Mouse (Mus musculus): ENCODE measurements around the gene Psen1. TPM values are rescaled to one million over a fixed set of nuclear protein-coding genes. Genes with fewer than 3 reads are reported as not detected.

The Psen1 gene
- polyA plus RNA-seq, 1 experiment, result 31.3 TPM

- Histone ChIP-seq H3K36me3 (ENCODE audit: control insufficient read depth, insufficient read depth, low read length) (peaks cover 60% of the 10 kb centered on the region), H3K27ac (ENCODE audit: control insufficient read depth, insufficient read depth, low read length) (no peak overlapping the region), H3K4me3 (ENCODE audit: control insufficient read depth, insufficient read depth, low read length) (no peak overlapping the region), H3K4me1 (replicated peaks; ENCODE audit: control insufficient read depth, insufficient read depth, low read length) (no peaks in the 10 kb centered on the region), H3K27me3 (ENCODE audit: control insufficient read depth, insufficient read depth, low read length) (no peaks in the 10 kb centered on the region)
- DNase-seq, result no peak
- no peak for TF ChIP-seq POLR2A (IDR thresholded peaks at IDR 0.05; ENCODE audit: control insufficient read depth, extremely low read depth, insufficient read depth, low read length, poor library complexity)
- TF ChIP-seq CTCF (IDR thresholded peaks at IDR 0.05; ENCODE audit: borderline replicate concordance, control insufficient read depth, extremely low read depth, insufficient read depth, low read length, poor library complexity), result no peak
- WGBS, result 94% methylated on average over 10 of the region's 10 CpGs
These were observed 46.1 kb downstream of the Psen1 start for GRCm38 (mm10) chr12:83734047-83734446.

GRCm38 (mm10) chr12:83736236-83736635 lies 48.3 kb downstream of the Psen1 start:
- DNase-seq, result no peak
- no peak overlapping the region for H3K4me3 ChIP-seq (ENCODE audit: control insufficient read depth, insufficient read depth, low read length)
- no peaks in the 10 kb centered on the region for H3K27me3 ChIP-seq (ENCODE audit: control insufficient read depth, insufficient read depth, low read length)
- WGBS, result 92% methylated on average over 8 of the region's 8 CpGs
- TF ChIP-seq CTCF (IDR thresholded peaks at IDR 0.05; ENCODE audit: borderline replicate concordance, control insufficient read depth, extremely low read depth, insufficient read depth, low read length, poor library complexity) (no peak), POLR2A (IDR thresholded peaks at IDR 0.05; ENCODE audit: control insufficient read depth, extremely low read depth, insufficient read depth, low read length, poor library complexity) (no peak)
- H3K36me3 ChIP-seq (ENCODE audit: control insufficient read depth, insufficient read depth, low read length), result peaks cover 46% of the 10 kb centered on the region
- no peak overlapping the region for H3K27ac ChIP-seq (ENCODE audit: control insufficient read depth, insufficient read depth, low read length)
- H3K4me1 ChIP-seq (replicated peaks; ENCODE audit: control insufficient read depth, insufficient read depth, low read length), result no peaks in the 10 kb centered on the region

- 88% methylated on average over 1 of the region's 1 CpGs for WGBS
- no peak for DNase-seq
These were observed 50.7 kb downstream of the Psen1 start for GRCm38 (mm10) chr12:83738651-83739050.

GRCm38 (mm10) chr12:83741722-83742121 lies 53.8 kb downstream of the Psen1 start:
- Histone ChIP-seq H3K36me3 (ENCODE audit: control insufficient read depth, insufficient read depth, low read length) (no peaks in the 10 kb centered on the region), H3K27me3 (ENCODE audit: control insufficient read depth, insufficient read depth, low read length) (no peaks in the 10 kb centered on the region), H3K4me3 (ENCODE audit: control insufficient read depth, insufficient read depth, low read length) (no peak overlapping the region), H3K4me1 (replicated peaks; ENCODE audit: control insufficient read depth, insufficient read depth, low read length) (no peaks in the 10 kb centered on the region), H3K27ac (ENCODE audit: control insufficient read depth, insufficient read depth, low read length) (no peak overlapping the region)
- DNase-seq, result no peak
- WGBS, result 93% methylated on average over 5 of the region's 5 CpGs
- TF ChIP-seq POLR2A (IDR thresholded peaks at IDR 0.05; ENCODE audit: control insufficient read depth, extremely low read depth, insufficient read depth, low read length, poor library complexity) (no peak), CTCF (IDR thresholded peaks at IDR 0.05; ENCODE audit: borderline replicate concordance, control insufficient read depth, extremely low read depth, insufficient read depth, low read length, poor library complexity) (no peak)

More at GRCm38 (mm10) chr12:83738651-83739050, 50.7 kb downstream of the Psen1 start:
- peaks cover 22% of the 10 kb centered on the region for H3K36me3 ChIP-seq (ENCODE audit: control insufficient read depth, insufficient read depth, low read length)
- H3K27ac ChIP-seq (ENCODE audit: control insufficient read depth, insufficient read depth, low read length), result no peak overlapping the region
- no peak overlapping the region for H3K4me3 ChIP-seq (ENCODE audit: control insufficient read depth, insufficient read depth, low read length)
- no peaks in the 10 kb centered on the region for H3K4me1 ChIP-seq (replicated peaks; ENCODE audit: control insufficient read depth, insufficient read depth, low read length)
- TF ChIP-seq CTCF (IDR thresholded peaks at IDR 0.05; ENCODE audit: borderline replicate concordance, control insufficient read depth, extremely low read depth, insufficient read depth, low read length, poor library complexity), result no peak
- no peak for TF ChIP-seq POLR2A (IDR thresholded peaks at IDR 0.05; ENCODE audit: control insufficient read depth, extremely low read depth, insufficient read depth, low read length, poor library complexity)
- no peaks in the 10 kb centered on the region for H3K27me3 ChIP-seq (ENCODE audit: control insufficient read depth, insufficient read depth, low read length)

GRCm38 (mm10) chr12:83742834-83743233 lies 54.9 kb downstream of the Psen1 start:
- Histone ChIP-seq H3K27ac (ENCODE audit: control insufficient read depth, insufficient read depth, low read length) (no peak overlapping the region), H3K27me3 (ENCODE audit: control insufficient read depth, insufficient read depth, low read length) (no peaks in the 10 kb centered on the region), H3K4me3 (ENCODE audit: control insufficient read depth, insufficient read depth, low read length) (no peak overlapping the region), H3K36me3 (ENCODE audit: control insufficient read depth, insufficient read depth, low read length) (no peaks in the 10 kb centered on the region), H3K4me1 (replicated peaks; ENCODE audit: control insufficient read depth, insufficient read depth, low read length) (no peaks in the 10 kb centered on the region)
- TF ChIP-seq POLR2A (IDR thresholded peaks at IDR 0.05; ENCODE audit: control insufficient read depth, extremely low read depth, insufficient read depth, low read length, poor library complexity) (no peak), CTCF (IDR thresholded peaks at IDR 0.05; ENCODE audit: borderline replicate concordance, control insufficient read depth, extremely low read depth, insufficient read depth, low read length, poor library complexity) (no peak)
- 72% methylated on average over 4 of the region's 4 CpGs for WGBS
- no peak for DNase-seq

- H3K27me3 ChIP-seq (ENCODE audit: control insufficient read depth, insufficient read depth, low read length), result no peaks in the 10 kb centered on the region
- no peaks in the 10 kb centered on the region for H3K4me1 ChIP-seq (replicated peaks; ENCODE audit: control insufficient read depth, insufficient read depth, low read length)
- no peak overlapping the region for H3K4me3 ChIP-seq (ENCODE audit: control insufficient read depth, insufficient read depth, low read length)
- WGBS, result 77% methylated on average over 3 of the region's 3 CpGs
- H3K27ac ChIP-seq (ENCODE audit: control insufficient read depth, insufficient read depth, low read length), result no peak overlapping the region
- TF ChIP-seq POLR2A (IDR thresholded peaks at IDR 0.05; ENCODE audit: control insufficient read depth, extremely low read depth, insufficient read depth, low read length, poor library complexity), result no peak
- TF ChIP-seq CTCF (IDR thresholded peaks at IDR 0.05; ENCODE audit: borderline replicate concordance, control insufficient read depth, extremely low read depth, insufficient read depth, low read length, poor library complexity), result no peak
- no peak for DNase-seq
- no peaks in the 10 kb centered on the region for H3K36me3 ChIP-seq (ENCODE audit: control insufficient read depth, insufficient read depth, low read length)
These were observed 55.8 kb downstream of the Psen1 start for GRCm38 (mm10) chr12:83743712-83744111.

- TF ChIP-seq CTCF (IDR thresholded peaks at IDR 0.05; ENCODE audit: borderline replicate concordance, control insufficient read depth, extremely low read depth, insufficient read depth, low read length, poor library complexity) (no peak), POLR2A (IDR thresholded peaks at IDR 0.05; ENCODE audit: control insufficient read depth, extremely low read depth, insufficient read depth, low read length, poor library complexity) (no peak)
- DNase-seq, result no peak
- H3K4me3 ChIP-seq (ENCODE audit: control insufficient read depth, insufficient read depth, low read length), result no peak overlapping the region
- H3K27me3 ChIP-seq (ENCODE audit: control insufficient read depth, insufficient read depth, low read length), result no peaks in the 10 kb centered on the region
- H3K27ac ChIP-seq (ENCODE audit: control insufficient read depth, insufficient read depth, low read length), result no peak overlapping the region
- H3K4me1 ChIP-seq (replicated peaks; ENCODE audit: control insufficient read depth, insufficient read depth, low read length), result no peaks in the 10 kb centered on the region
- 82% methylated on average over 1 of the region's 1 CpGs for WGBS
- no peaks in the 10 kb centered on the region for H3K36me3 ChIP-seq (ENCODE audit: control insufficient read depth, insufficient read depth, low read length)
These were observed 61.2 kb downstream of the Psen1 start for GRCm38 (mm10) chr12:83749186-83749585.

All from thymus, adult 2 months (tissue).